8 mouse cellular contexts compared by ENCODE assay signal in the genomic region with DNA sequence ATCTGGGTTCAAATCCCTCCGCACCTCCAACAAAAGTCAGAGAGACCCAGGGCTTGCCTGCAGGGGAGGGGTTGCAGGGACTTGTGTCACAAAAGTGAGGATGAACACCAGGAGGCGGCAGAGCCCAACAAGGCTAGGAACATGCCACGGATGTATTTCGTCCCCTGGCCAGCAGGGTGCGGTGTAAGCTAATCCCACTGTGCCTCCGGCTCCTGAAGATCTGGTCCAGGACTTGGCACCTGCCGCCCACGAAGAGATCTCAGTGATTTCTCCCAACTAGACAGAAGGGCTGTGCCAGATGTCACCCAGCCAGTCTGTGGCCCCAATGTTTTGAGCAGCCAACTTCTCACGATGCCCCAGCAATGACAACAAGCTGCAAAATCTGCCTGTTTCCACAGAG. TPM values are rescaled to one million over a fixed set of nuclear protein-coding genes. Genes with fewer than 3 reads are reported as not detected.
DNase-seq lines count a peak whose midpoint lies in the region; ATAC-seq lines count a peak whose summit lies in the region.

No protein-coding gene starts in this region.

- WGBS in hindbrain, embryonic 14.5 days, result 14% methylated on average over 9 of the region's 9 CpGs

- H3K4me3 ChIP-seq in hindbrain, embryonic 14.5 days (replicated peaks; ENCODE audit: low read length), result no peak overlapping the region

- H3K27ac ChIP-seq in hindbrain, embryonic 14.5 days, result no peak overlapping the region

- peak overlapping the region; percentile 31 for H3K4me2 ChIP-seq in hindbrain, embryonic 14.5 days (replicated peaks)

- H3K27me3 ChIP-seq in hindbrain, embryonic 14.5 days (ENCODE audit: control insufficient read depth, insufficient read depth, low read length), result no peaks in the 10 kb centered on the region

- H3K9ac ChIP-seq in hindbrain, embryonic 14.5 days, result no peak overlapping the region

- ATAC-seq in hindbrain, embryonic 14.5 days (ENCODE audit: low FRiP score), result peak; percentile 40; the same call in 1 of the 2 replicates

- no peaks in the 10 kb centered on the region for H3K36me3 ChIP-seq in hindbrain, embryonic 14.5 days (replicated peaks; ENCODE audit: control insufficient read depth, insufficient read depth)

- 0 out of 2 replicates have a peak, but pooled peaks cover 6% of the 10 kb centered on the region for H3K4me1 ChIP-seq in hindbrain, embryonic 14.5 days (replicated peaks; ENCODE audit: control insufficient read depth, insufficient read depth, low read length)

- DNase-seq in T-cell, adult 2 months (ENCODE audit: low spot score), result peak; percentile 90
- peak; percentile 90 for DNase-seq in cerebellum, postnatal 36 days
- peak; percentile 87 to 95 for DNase-seq in frontal cortex, postnatal 36 days (ENCODE audit: low spot score in 2 of 2)
- peak; percentile 58 for DNase-seq in hindbrain, embryonic 14.5 days (ENCODE audit: low spot score)
- DNase-seq in layer of hippocampus, postnatal 25 days (ENCODE audit: extremely low spot score in 1 of 2, low spot score in 1 of 2), result peak; percentile 81 to 96
- peak; percentile 92 for DNase-seq in lung, postnatal 14 days
- DNase-seq in retina, embryonic 14.5 days (ENCODE audit: low spot score), result peak; percentile 95
- peak; percentile 89 to 93 for DNase-seq in thymus, postnatal 36 days

- H3K9me3 ChIP-seq in hindbrain, embryonic 14.5 days (ENCODE audit: control insufficient read depth, low read length), result no peaks in the 10 kb centered on the region

RNA-seq across cellular contexts. Expression of gene Grhpr, which starts 7.7 kb away (rescaled TPM):
- polyA plus RNA-seq in hindbrain, embryonic 14.5 days (2014; fragmentation: Nextera tagmentation; extraction: Ambion mirVana), result 27.0 and 28.5 TPM in 2 replicates
- 10 to 100 TPM; 22.2 to 31.1 TPM for total RNA-seq in layer of hippocampus, postnatal 25 days (2021)

RNA-seq across cellular contexts. Expression of gene Zbtb5, which starts 38.8 kb away (rescaled TPM):
- 45.7 and 48.7 TPM in 2 replicates for polyA plus RNA-seq in hindbrain, embryonic 14.5 days (2014; fragmentation: Nextera tagmentation; extraction: Ambion mirVana)
- total RNA-seq in layer of hippocampus, postnatal 25 days (2021), result 10 to 100 TPM; 10.1 TPM

RNA-seq across cellular contexts. Expression of gene Polr1e, which starts 44.9 kb away (rescaled TPM):
- 32.0 and 37.2 TPM in 2 replicates for polyA plus RNA-seq in hindbrain, embryonic 14.5 days (2014; fragmentation: Nextera tagmentation; extraction: Ambion mirVana)
- total RNA-seq in layer of hippocampus, postnatal 25 days (2021), result 10 to 100 TPM in 1 of 2 experiments, 1 to 10 TPM in 1; 9.1 to 10.5 TPM
